Mouse (Mus musculus) ES-E14 (cell line): ENCODE results near the gene Lca5l.

Experiments used
- CHD2 ChIP-seq: IDR thresholded peaks from 2 replicates; pipeline ENCODE4 v1.6.1; 2014; ENCODE audit warnings: mild to moderate bottlenecking, low read depth, low read length, inconsistent platforms
- HCFC1 ChIP-seq: IDR thresholded peaks from 2 replicates; pipeline ENCODE4 v1.6.1; 2012; ENCODE audit warnings: low read length, inconsistent platforms, borderline replicate concordance; ENCODE audit not compliant: insufficient read depth
- ZC3H11A ChIP-seq: IDR thresholded peaks from 2 replicates; pipeline ENCODE4 v1.6.1; 2012; ENCODE audit warnings: low read depth, mild to moderate bottlenecking, inconsistent platforms, low read length, borderline replicate concordance
- ZNF384 ChIP-seq: IDR thresholded peaks from 2 replicates; pipeline ENCODE4 v1.6.1; 2012; ENCODE audit warnings: low read depth, low read length, inconsistent platforms

GRCm38 (mm10) chr16:96199913-96200701 lies 8.0 kb upstream of the Lca5l start, which contains the start of gene Sh3bgr:
- TF ChIP-seq ZC3H11A (no peak), CHD2 (no peak), ZNF384 (no peak), HCFC1 (no peak)
